Mouse (Mus musculus) heart, embryonic 11.5 days (tissue): ENCODE results near the gene Pttg1ip. TPM values are rescaled to one million over a fixed set of nuclear protein-coding genes. Genes with fewer than 3 reads are reported as not detected.
A peak's percentile ranks its signal among the peaks of the same experiment; 100 is the strongest.

Experiments
- ATAC-seq: fragments of 200-750 bp; cut with Nextera tagmentation; replicated peaks from 2 replicates; pipeline ENCODE4 v1.8.0; 2017; ENCODE audit warnings: moderate library complexity; ENCODE audit not compliant: insufficient number of reproducible peaks, low FRiP score, low TSS enrichment
- H3K27ac ChIP-seq: fragments of 300-500 bp; sonication (generic); 2 replicates; pipeline ENCODE4 v1.5.1; 2014; ENCODE audit warnings: mild to moderate bottlenecking, low read depth, low read length
- H3K27me3 ChIP-seq: fragments of 300-500 bp; sonication (generic); 2 replicates; pipeline ENCODE4 v1.6.1; 2014; ENCODE audit warnings: mild to moderate bottlenecking, low read length, mixed read lengths; ENCODE audit not compliant: control insufficient read depth, insufficient read depth
- H3K36me3 ChIP-seq: fragments of 300-500 bp; sonication (generic); 2 replicates; pipeline ENCODE4 v1.6.1; 2014; ENCODE audit warnings: mild to moderate bottlenecking, low read length, moderate library complexity, mixed read lengths; ENCODE audit not compliant: control insufficient read depth, insufficient read depth
- H3K4me1 ChIP-seq: fragments of 300-500 bp; sonication (generic); 2 replicates; pipeline ENCODE4 v1.6.1; 2014; ENCODE audit warnings: low read length; ENCODE audit not compliant: control insufficient read depth, insufficient read depth
- H3K4me2 ChIP-seq: fragments of 300-500 bp; sonication (generic); 2 replicates; pipeline ENCODE4 v1.6.1; 2014; ENCODE audit warnings: mild to moderate bottlenecking, moderate library complexity
- H3K4me3 ChIP-seq: fragments of 300-500 bp; sonication (generic); 2 replicates; pipeline ENCODE4 v1.5.1; 2014; ENCODE audit warnings: low read depth, low read length
- H3K9ac ChIP-seq: fragments of 300-500 bp; sonication (generic); 2 replicates; pipeline ENCODE4 v1.6.1; 2014; ENCODE audit warnings: mild to moderate bottlenecking, low read depth, low read length, moderate library complexity
- H3K9me3 ChIP-seq: fragments of 300-500 bp; sonication (generic); replicated peaks from 2 replicates; pipeline ENCODE4 v1.6.1; 2016; ENCODE audit warnings: low read length; ENCODE audit not compliant: control insufficient read depth
- WGBS: fragments of 180-500 bp; shearing (Covaris S2); extraction: QIAGEN DNeasy Blood & Tissue Kit; methylation state at CpG from one replicate; pipeline ENCODE4 v1.1.7; 2014; ENCODE audit not compliant: insufficient replicate concordance; 5-methylcytosine and 5-hydroxymethylcytosine counted together
- microRNA counts: library from miRNA; unstranded; fragments of <30 nt; microRNA quantifications from one replicate; lab custom pipeline; 2015
- microRNA-seq: library from miRNA; unstranded; fragments of <30 nt; microRNA quantifications from one replicate; pipeline ENCODE4, GENCODE M21; 2016; ENCODE audit warnings: borderline number of aligned reads
- polyA plus RNA-seq: library from polyadenylated mRNA; unstranded; fragments of >200 nt; fragmentation: Nextera tagmentation; extraction: Ambion mirVana; gene quantifications from 2 replicates; pipeline ENCODE4 v1.2.1, GENCODE M21; 2014

Pttg1ip gene
- polyA plus RNA-seq, 1 experiment from 2014 or later, result 108 TPM

- Histone ChIP-seq H3K27ac (no peak overlapping the region), H3K9ac (no peak overlapping the region), H3K4me2 (no peak overlapping the region), H3K36me3 (peaks cover 23% of the 10 kb centered on the region), H3K4me3 (no peak overlapping the region), H3K27me3 (no peaks in the 10 kb centered on the region), H3K4me1 (no peaks in the 10 kb centered on the region), H3K9me3 (no peaks in the 10 kb centered on the region)
- no peak for ATAC-seq
- 87% methylated on average over 5 of the region's 5 CpGs for WGBS
These were observed 64.1 kb downstream of the Pttg1ip start for GRCm38 (mm10) chr10:77645571-77645970.

DNA sequence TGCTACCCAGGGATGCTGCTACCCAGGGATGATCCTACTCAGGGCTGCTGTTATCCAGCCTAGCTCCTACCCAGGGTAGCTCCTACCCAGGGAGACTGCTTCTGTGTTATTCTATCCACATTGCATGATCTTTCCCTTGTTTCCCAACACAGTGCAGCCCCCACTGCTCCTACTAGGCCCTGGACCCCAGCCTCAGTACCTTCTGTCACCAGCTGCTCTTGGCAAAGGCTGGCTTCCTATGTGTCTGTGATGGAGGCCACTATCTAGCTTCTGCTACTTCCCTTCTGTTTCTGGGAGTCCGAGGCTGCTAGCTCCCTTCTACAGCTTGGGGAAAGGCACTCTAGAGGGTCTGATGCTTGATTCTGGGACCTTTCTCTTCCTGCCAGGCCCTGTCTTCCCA is 65.9 kb downstream of the Pttg1ip start:
- ATAC-seq, result no peak
- Histone ChIP-seq H3K4me2 (no peak overlapping the region), H3K9ac (no peak overlapping the region), H3K27ac (no peak overlapping the region), H3K9me3 (no peaks in the 10 kb centered on the region), H3K4me1 (no peaks in the 10 kb centered on the region), H3K4me3 (no peak overlapping the region), H3K36me3 (peaks cover 20% of the 10 kb centered on the region), H3K27me3 (no peaks in the 10 kb centered on the region)
- 55% methylated on average over 1 of the region's 1 CpGs for WGBS

- Histone ChIP-seq H3K27me3 (no peaks in the 10 kb centered on the region), H3K9ac (no peak overlapping the region), H3K27ac (no peak overlapping the region), H3K9me3 (no peaks in the 10 kb centered on the region), H3K4me1 (no peaks in the 10 kb centered on the region), H3K36me3 (peaks cover 20% of the 10 kb centered on the region), H3K4me3 (no peak overlapping the region), H3K4me2 (no peak overlapping the region)
- no peak for ATAC-seq
- 82% methylated on average over 8 of the region's 8 CpGs for WGBS
These were observed 66.4 kb downstream of the Pttg1ip start for GRCm38 (mm10) chr10:77647901-77648300.

MicroRNAs encoded within 50 kb of the gene (microRNA counts, 519-probe panel; counts per million panel counts)
- microRNA mmu-miR-1930 (lab: Ali Mortazavi, UCI), result 32.2 counts per million

Small RNAs within 50 kb of the gene (microRNA-seq; reads per million reads assigned to microRNA genes)
- 31.7 reads per million, percentile 54 among the genes with 10 or more reads in this experiment for gene Mir1930

Other genes starting within 250 kb of the Pttg1ip start
- gene Adarb1, start 163.4 kb upstream of the Pttg1ip start, polyA plus RNA-seq, result 8.7 and 8.8 TPM in 2 replicates
- 26.2 and 28.1 TPM in 2 replicates for gene Fam207a, start 65.9 kb upstream of the Pttg1ip start, polyA plus RNA-seq
- 2.3 and 2.4 TPM in 2 replicates for gene Itgb2, start 51.5 kb upstream of the Pttg1ip start, polyA plus RNA-seq
- 165 and 212 TPM in 2 replicates for gene Sumo3, start 24.4 kb downstream of the Pttg1ip start, polyA plus RNA-seq
- not detected in 2 replicates for gene Gm49325, start 24.5 kb downstream of the Pttg1ip start, polyA plus RNA-seq
- 38.0 and 42.9 TPM in 2 replicates for gene Ube2g2, start 40.6 kb downstream of the Pttg1ip start, polyA plus RNA-seq
- not detected in 2 replicates for gene Tspear, start 104.8 kb downstream of the Pttg1ip start, polyA plus RNA-seq
- not detected in 2 replicates for gene Gm19402, start 109.0 kb downstream of the Pttg1ip start, polyA plus RNA-seq
- not detected in 2 replicates for gene Gm9508, start 115.5 kb downstream of the Pttg1ip start, polyA plus RNA-seq
- not detected in 2 replicates for gene Gm10272, start 124.9 kb downstream of the Pttg1ip start, polyA plus RNA-seq
- gene Gm10024, start 129.7 kb downstream of the Pttg1ip start, polyA plus RNA-seq, result not detected in 2 replicates
- gene Gm10142, start 134.1 kb downstream of the Pttg1ip start, polyA plus RNA-seq, result not detected in 2 replicates
- not detected in 2 replicates for gene Krtap12-1, start 138.9 kb downstream of the Pttg1ip start, polyA plus RNA-seq
- gene Gm10100, start 144.8 kb downstream of the Pttg1ip start, polyA plus RNA-seq, result not detected in 2 replicates
- gene Gm18596, start 160.9 kb downstream of the Pttg1ip start, polyA plus RNA-seq, result not detected in 2 replicates
- gene Gm9736, start 169.6 kb downstream of the Pttg1ip start, polyA plus RNA-seq, result not detected in 2 replicates
- not detected in 2 replicates for gene Gm3233, start 178.0 kb downstream of the Pttg1ip start, polyA plus RNA-seq
- not detected in 2 replicates for gene Gm3238, start 189.6 kb downstream of the Pttg1ip start, polyA plus RNA-seq
- not detected in 2 replicates for gene Gm7138, start 195.2 kb downstream of the Pttg1ip start, polyA plus RNA-seq
- not detected in 2 replicates for gene Gm3250, start 200.8 kb downstream of the Pttg1ip start, polyA plus RNA-seq
- not detected in 2 replicates for gene Gm7137, start 206.5 kb downstream of the Pttg1ip start, polyA plus RNA-seq
- gene Gm9639, start 213.4 kb downstream of the Pttg1ip start, polyA plus RNA-seq, result not detected in 2 replicates
- not detected in 2 replicates for gene Gm19668, start 217.4 kb downstream of the Pttg1ip start, polyA plus RNA-seq
- not detected in 2 replicates for gene Gm9507, start 230.1 kb downstream of the Pttg1ip start, polyA plus RNA-seq
- gene Gm2696, start 233.0 kb downstream of the Pttg1ip start, polyA plus RNA-seq, result not detected in 2 replicates
- not detected in 2 replicates for gene Krtap10-4, start 245.4 kb downstream of the Pttg1ip start, polyA plus RNA-seq